Mouse (Mus musculus) activated CD4-positive, CD25-positive, alpha-beta regulatory T cell, adult 9 weeks (primary cell): Measurements from ENCODE around the gene Pigq. TPM values are rescaled to one million over a fixed set of nuclear protein-coding genes. Genes with fewer than 3 reads are reported as not detected.

Experiments used
- polyA plus RNA-seq: library from polyadenylated mRNA; unstranded; fragments of 100-300 nt; shearing (Covaris generic); gene quantifications from one replicate; pipeline ENCODE4 v1.2.1, GENCODE M21; 2017

Gene Pigq
- polyA plus RNA-seq, result 71.1 TPM

GRCm38 (mm10) chr17:25944366-25945163, at the start of gene Pigq, which contains the start of gene Nhlrc4:
TSS of gene Pigq (minus strand) at chr17:25944936.
TSS of gene Nhlrc4 (minus strand) at chr17:25944961.

GRCm38 (mm10) chr17:25985306-25986294, 40.9 kb upstream of the Pigq start, which contains the start of gene Capn15:
TSS of gene Capn15 (minus strand) at chr17:25985796.

GRCm38 (mm10) chr17:25951803-25952623, 7.3 kb upstream of the Pigq start, which contains the start of gene A930017K11Rik:
TSS of gene A930017K11Rik (minus strand) at chr17:25952565.

GRCm38 (mm10) chr17:25919144-25919785, 25.5 kb downstream of the Pigq start, which contains the start of gene Rab40c:
TSS of gene Rab40c (minus strand) at chr17:25919727.

GRCm38 (mm10) chr17:25880196-25880910, 64.4 kb downstream of the Pigq start, which contains the start of gene Wfikkn1:
TSS of gene Wfikkn1 (minus strand) at chr17:25880858.

Other genes starting within 250 kb of the Pigq start
- not detected for gene Gng13, start 227.8 kb downstream of the Pigq start, polyA plus RNA-seq
- gene Chtf18, start 217.5 kb downstream of the Pigq start, polyA plus RNA-seq, result 6.7 TPM
- 19.7 TPM for gene Rpusd1, start 217.3 kb downstream of the Pigq start, polyA plus RNA-seq
- gene Mslnl, start 208.9 kb downstream of the Pigq start, polyA plus RNA-seq, result 0.17 TPM
- gene Msln, start 190.6 kb downstream of the Pigq start, polyA plus RNA-seq, result not detected
- gene Narfl, start 171.2 kb downstream of the Pigq start, polyA plus RNA-seq, result 28.0 TPM
- 38.4 TPM for gene Haghl, start 159.3 kb downstream of the Pigq start, polyA plus RNA-seq
- gene Ccdc78, start 158.4 kb downstream of the Pigq start, polyA plus RNA-seq, result 0.83 TPM
- gene Fam173a, start 152.0 kb downstream of the Pigq start, polyA plus RNA-seq, result 245 TPM
- gene AC134908.4, start 149.3 kb downstream of the Pigq start, polyA plus RNA-seq, result not detected
- gene Metrn, start 147.8 kb downstream of the Pigq start, polyA plus RNA-seq, result 9.6 TPM
- gene Fbxl16, start 135.9 kb downstream of the Pigq start, polyA plus RNA-seq, result not detected
- gene Wdr24, start 121.3 kb downstream of the Pigq start, polyA plus RNA-seq, result 45.9 TPM
- 42.2 TPM for gene Jmjd8, start 116.1 kb downstream of the Pigq start, polyA plus RNA-seq
- gene Stub1, start 111.5 kb downstream of the Pigq start, polyA plus RNA-seq, result 91.2 TPM
- gene Rhbdl1, start 107.6 kb downstream of the Pigq start, polyA plus RNA-seq, result 0.57 TPM
- 0.75 TPM for gene Gm20683, start 103.2 kb downstream of the Pigq start, polyA plus RNA-seq
- gene Rhot2, start 100.1 kb downstream of the Pigq start, polyA plus RNA-seq, result 50.2 TPM
- gene Wdr90, start 83.4 kb downstream of the Pigq start, polyA plus RNA-seq, result 7.3 TPM
- 5.7 TPM for gene Mcrip2, start 76.2 kb downstream of the Pigq start, polyA plus RNA-seq
- 95.5 TPM for gene Mettl26, start 69.9 kb downstream of the Pigq start, polyA plus RNA-seq
- gene Wfikkn1, start 64.1 kb downstream of the Pigq start, polyA plus RNA-seq, result 1.0 TPM
- 5.1 TPM for gene Rab40c, start 25.2 kb downstream of the Pigq start, polyA plus RNA-seq
- gene Nhlrc4, start within 50 bp of the Pigq start, polyA plus RNA-seq, result not detected
- gene A930017K11Rik, start 7.6 kb upstream of the Pigq start, polyA plus RNA-seq, result not detected
- 22.0 TPM for gene Capn15, start 40.9 kb upstream of the Pigq start, polyA plus RNA-seq
- 2.0 TPM for gene Rab11fip3, start 124.6 kb upstream of the Pigq start, polyA plus RNA-seq
- gene Decr2, start 145.4 kb upstream of the Pigq start, polyA plus RNA-seq, result 37.5 TPM
- gene Nme4, start 150.7 kb upstream of the Pigq start, polyA plus RNA-seq, result 0.89 TPM
- 4.4 TPM for gene Tmem8, start 168.4 kb upstream of the Pigq start, polyA plus RNA-seq
- 82.4 TPM for gene Mrpl28, start 178.6 kb upstream of the Pigq start, polyA plus RNA-seq
- 7.7 TPM for gene Axin1, start 193.8 kb upstream of the Pigq start, polyA plus RNA-seq